In the genomic region with DNA sequence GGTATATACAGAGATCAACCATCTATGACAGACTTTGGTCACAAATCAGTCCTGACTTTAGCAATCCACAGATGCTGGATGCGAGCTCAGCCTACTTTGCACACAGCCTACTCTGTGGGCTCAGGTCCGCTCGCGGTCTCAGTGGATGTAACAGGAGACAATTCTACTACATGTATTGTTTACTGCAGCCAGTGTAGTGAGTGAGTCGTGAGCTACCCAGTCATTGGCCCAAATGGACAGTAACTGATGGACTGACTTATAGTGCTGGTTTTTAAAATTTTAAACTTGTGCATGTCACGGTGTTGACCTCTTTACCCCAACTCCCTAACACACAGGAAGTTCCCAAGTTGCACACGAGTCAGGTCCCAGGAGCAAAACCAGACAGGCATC, we compare ENCODE assay signal across 10 mouse cellular contexts. TPM values are rescaled to one million over a fixed set of nuclear protein-coding genes. Genes with fewer than 3 reads are reported as not detected.
DNase-seq lines count a peak whose midpoint lies in the region; ATAC-seq lines count a peak whose summit lies in the region.
"Had no signal": no experiment of that assay in that cellular context is flagged by ENCODE, and none has a peak within 500 bp of the region (broad histone marks: within the 10 kb centered on the region; RNA-seq: fewer than 3 reads in every experiment).

No protein-coding gene starts in this region.

- H3K27me3 ChIP-seq in forebrain, embryonic 10.5 days (ENCODE audit: poor library complexity, severe bottlenecking) = peaks cover 23% of the 10 kb centered on the region
- peaks cover 18% of the 10 kb centered on the region for H3K27me3 ChIP-seq in forebrain, embryonic 12.5 days
- no peaks in the 10 kb centered on the region for H3K27me3 ChIP-seq in lung, embryonic 15.5 days
- H3K27me3 ChIP-seq in hindbrain, embryonic 15.5 days = peaks cover 2% of the 10 kb centered on the region; the same call in 1 of the 2 replicates
- H3K27me3 ChIP-seq in neural tube, embryonic 14.5 days (ENCODE audit: control insufficient read depth, insufficient read depth, low read length) = no peaks in the 10 kb centered on the region

- H3K4me1 ChIP-seq in forebrain, embryonic 10.5 days = peaks cover 58% of the 10 kb centered on the region
- peaks cover 59% of the 10 kb centered on the region for H3K4me1 ChIP-seq in forebrain, embryonic 12.5 days
- H3K4me1 ChIP-seq in lung, embryonic 15.5 days = peaks cover 54% of the 10 kb centered on the region
- H3K4me1 ChIP-seq in hindbrain, embryonic 15.5 days (replicated peaks) = peaks cover 49% of the 10 kb centered on the region
- H3K4me1 ChIP-seq in neural tube, embryonic 14.5 days (ENCODE audit: control insufficient read depth, insufficient read depth, low read length) = peaks cover 34% of the 10 kb centered on the region

- no peak for ATAC-seq in forebrain, embryonic 12.5 days (ENCODE audit: low FRiP score)
- ATAC-seq in lung, embryonic 15.5 days (ENCODE audit: borderline replicate concordance, extremely low read depth, low FRiP score, low TSS enrichment) = no peak
- ATAC-seq in hindbrain, embryonic 15.5 days (ENCODE audit: low FRiP score, low read depth) = no peak
- ATAC-seq in neural tube, embryonic 14.5 days (ENCODE audit: low read depth) = no peak

- 82% methylated on average over 7 of the region's 7 CpGs for WGBS in forebrain, embryonic 10.5 days
- 82% methylated on average over 7 of the region's 7 CpGs for WGBS in forebrain, embryonic 12.5 days
- WGBS in lung, embryonic 15.5 days = 71% methylated on average over 7 of the region's 7 CpGs
- 79% methylated on average over 7 of the region's 7 CpGs for WGBS in hindbrain, embryonic 15.5 days
- WGBS in neural tube, embryonic 14.5 days = 74% methylated on average over 7 of the region's 7 CpGs

- H3K9me3 ChIP-seq in forebrain, embryonic 10.5 days = no peaks in the 10 kb centered on the region
- no peaks in the 10 kb centered on the region for H3K9me3 ChIP-seq in forebrain, embryonic 12.5 days
- no peaks in the 10 kb centered on the region for H3K9me3 ChIP-seq in lung, embryonic 15.5 days
- H3K9me3 ChIP-seq in hindbrain, embryonic 15.5 days = no peaks in the 10 kb centered on the region
- H3K9me3 ChIP-seq in neural tube, embryonic 14.5 days (ENCODE audit: control insufficient read depth, low read length) = no peaks in the 10 kb centered on the region

- peaks cover 10% of the 10 kb centered on the region for H3K36me3 ChIP-seq in forebrain, embryonic 10.5 days (replicated peaks)
- peaks cover 9% of the 10 kb centered on the region for H3K36me3 ChIP-seq in forebrain, embryonic 12.5 days (replicated peaks)
- peaks cover 10% of the 10 kb centered on the region for H3K36me3 ChIP-seq in lung, embryonic 15.5 days
- peaks cover 6% of the 10 kb centered on the region; the same call in 1 of the 2 replicates for H3K36me3 ChIP-seq in hindbrain, embryonic 15.5 days
- H3K36me3 ChIP-seq in neural tube, embryonic 14.5 days (ENCODE audit: control insufficient read depth, insufficient read depth, low read length) = peaks cover 3% of the 10 kb centered on the region; the same call in 1 of the 2 replicates

- no peak for DNase-seq in forebrain, embryonic 10.5 days (ENCODE audit: extremely low spot score, low spot score)
- DNase-seq in lung, postnatal 25 days (ENCODE audit: low spot score) = no peak
- no peak for DNase-seq in testis, postnatal 10 days (ENCODE audit: low spot score)
- DNase-seq in left cerebral cortex, adult 11 months (ENCODE audit: low spot score) = no peak

- no peak overlapping the region for H3K27ac ChIP-seq in forebrain, embryonic 10.5 days
- H3K27ac ChIP-seq in forebrain, embryonic 12.5 days = no peak overlapping the region
- H3K27ac ChIP-seq in lung, embryonic 15.5 days = peak overlapping the region; percentile 98; the same call in 1 of the 2 replicates
- 0 out of 2 replicates have a peak overlapping the region, but pooled peaks have one; percentile 94 for H3K27ac ChIP-seq in hindbrain, embryonic 15.5 days (replicated peaks)
- no peak overlapping the region for H3K27ac ChIP-seq in neural tube, embryonic 14.5 days (ENCODE audit: low read depth, low read length)

- H3K9ac ChIP-seq in forebrain, embryonic 12.5 days = no peak overlapping the region
- H3K9ac ChIP-seq in lung, embryonic 15.5 days = no peak overlapping the region
- H3K9ac ChIP-seq in hindbrain, embryonic 15.5 days = peak overlapping the region; percentile 71; the same call in 1 of the 2 replicates
- no peak overlapping the region; the same call in 1 of the 2 replicates for H3K9ac ChIP-seq in neural tube, embryonic 14.5 days (replicated peaks; ENCODE audit: low read depth, low read length)

- no peak overlapping the region for H3K4me2 ChIP-seq in forebrain, embryonic 12.5 days
- H3K4me2 ChIP-seq in lung, embryonic 15.5 days = peak overlapping the region; percentile 70
- H3K4me2 ChIP-seq in hindbrain, embryonic 15.5 days = no peak overlapping the region
- peak overlapping the region; percentile 69; the same call in 1 of the 2 replicates for H3K4me2 ChIP-seq in neural tube, embryonic 14.5 days (ENCODE audit: low read depth, low read length)

- peak overlapping the region; percentile 96; the same call in 1 of the 2 replicates for H3K4me3 ChIP-seq in forebrain, embryonic 10.5 days
- no peak overlapping the region for H3K4me3 ChIP-seq in forebrain, embryonic 12.5 days (replicated peaks)
- H3K4me3 ChIP-seq in lung, embryonic 15.5 days = no peak overlapping the region
- peak overlapping the region; percentile 97 for H3K4me3 ChIP-seq in hindbrain, embryonic 15.5 days
- H3K4me3 ChIP-seq in neural tube, embryonic 14.5 days (ENCODE audit: low read depth, low read length) = no peak overlapping the region

RNA-seq across cellular contexts. Expression of a gene that starts 1.4 kb away (rescaled TPM):
- polyA plus RNA-seq in forebrain, embryonic 10.5 days (2016; fragmentation: Nextera tagmentation; extraction: Ambion mirVana) = 16.8 and 18.3 TPM in 2 replicates
- polyA plus RNA-seq in forebrain, embryonic 12.5 days (2016; fragmentation: Nextera tagmentation; extraction: Ambion mirVana) = 20.7 and 20.9 TPM in 2 replicates
- polyA plus RNA-seq in lung, embryonic 15.5 days (2015; fragmentation: Nextera tagmentation; extraction: Ambion mirVana) = 25.5 and 27.8 TPM in 2 replicates
- 19.4 and 19.9 TPM in 2 replicates for polyA plus RNA-seq in hindbrain, embryonic 15.5 days (2015; fragmentation: Nextera tagmentation; extraction: Ambion mirVana)
- polyA plus RNA-seq in neural tube, embryonic 14.5 days (2014; fragmentation: Nextera tagmentation; extraction: Ambion mirVana) = 23.0 and 23.2 TPM in 2 replicates

RNA-seq across cellular contexts. Expression of a gene that starts 52.5 kb away (rescaled TPM):
- polyA plus RNA-seq in forebrain, embryonic 10.5 days (2016; fragmentation: Nextera tagmentation; extraction: Ambion mirVana) = not detected in 2 replicates
- polyA plus RNA-seq in forebrain, embryonic 12.5 days (2016; fragmentation: Nextera tagmentation; extraction: Ambion mirVana) = not detected in 2 replicates
- not detected in 2 replicates for polyA plus RNA-seq in lung, embryonic 15.5 days (2015; fragmentation: Nextera tagmentation; extraction: Ambion mirVana)
- polyA plus RNA-seq in hindbrain, embryonic 15.5 days (2015; fragmentation: Nextera tagmentation; extraction: Ambion mirVana) = not detected in 2 replicates
- polyA plus RNA-seq in neural tube, embryonic 14.5 days (2014; fragmentation: Nextera tagmentation; extraction: Ambion mirVana) = not detected in 2 replicates
- polyA plus RNA-seq: brain, embryonic 14.5 days; gonadal fat pad, adult 2 months had no signal

Comparison
In these comparisons a context has a peak if more than half of its experiments do, and no peak if none do; other contexts are left out.
1. H3K4me3 ChIP-seq: peak in forebrain, embryonic 10.5 days (single experiment) and hindbrain, embryonic 15.5 days (single experiment); none in forebrain, embryonic 12.5 days (single experiment), lung, embryonic 15.5 days (single experiment) and neural tube, embryonic 14.5 days (single experiment).
2. H3K27ac ChIP-seq: peak in lung, embryonic 15.5 days (single experiment) and hindbrain, embryonic 15.5 days (single experiment); none in forebrain, embryonic 10.5 days (single experiment), forebrain, embryonic 12.5 days (single experiment) and neural tube, embryonic 14.5 days (single experiment).
3. H3K4me2 ChIP-seq: peak in lung, embryonic 15.5 days (single experiment) and neural tube, embryonic 14.5 days (single experiment); none in forebrain, embryonic 12.5 days (single experiment) and hindbrain, embryonic 15.5 days (single experiment).